8 mouse cellular contexts compared by ENCODE assay signal in genomic region chr2:75701822-75702587, GRCm38 (mm10). TPM values are rescaled to one million over a fixed set of nuclear protein-coding genes. Genes with fewer than 3 reads are reported as not detected.
DNase-seq lines count a peak whose midpoint lies in the region; ATAC-seq and TF ChIP-seq lines count a peak whose summit lies in the region.

No protein-coding gene starts in this region.

- TF ChIP-seq CTCF in C2C12 (IDR thresholded peaks at IDR 0.05; ENCODE audit: control insufficient read depth, insufficient read depth, insufficient read length) = no peak

- H3K27ac ChIP-seq in heart, embryonic 11.5 days (ENCODE audit: low read depth, low read length) = no peak overlapping the region
- no peak overlapping the region for H3K27ac ChIP-seq in forebrain, embryonic 13.5 days
- peak overlapping the region; percentile 51; the same call in 1 of the 2 replicates for H3K27ac ChIP-seq in liver, embryonic 11.5 days (ENCODE audit: low read depth, low read length)

- no peak overlapping the region for H3ac ChIP-seq in C2C12 (ENCODE audit: control insufficient read depth, insufficient read length, low read depth)

- H3K79me2 ChIP-seq in C2C12 (ENCODE audit: control insufficient read depth, insufficient read depth) = peaks cover 73% of the 10 kb centered on the region

- ATAC-seq in heart, embryonic 11.5 days (replicated peaks; ENCODE audit: insufficient number of reproducible peaks, low FRiP score, low TSS enrichment) = no peak
- ATAC-seq in forebrain, embryonic 13.5 days = no peak
- no peak for ATAC-seq in liver, embryonic 11.5 days (replicated peaks; ENCODE audit: low FRiP score)
- ATAC-seq in monocyte, adult 5-6 weeks (replicated peaks; ENCODE audit: insufficient number of reproducible peaks, low FRiP score, low TSS enrichment, poor library complexity, severe bottlenecking) = no peak

- H3K36me3 ChIP-seq in heart, embryonic 11.5 days (ENCODE audit: control insufficient read depth, insufficient read depth, low read length) = no peaks in the 10 kb centered on the region
- peaks cover 43% of the 10 kb centered on the region for H3K36me3 ChIP-seq in C2C12 (ENCODE audit: control insufficient read depth, insufficient read depth)
- H3K36me3 ChIP-seq in forebrain, embryonic 13.5 days (ENCODE audit: poor library complexity, severe bottlenecking) = no peaks in the 10 kb centered on the region
- H3K36me3 ChIP-seq in liver, embryonic 11.5 days (ENCODE audit: control insufficient read depth, insufficient read depth, low read length) = no peaks in the 10 kb centered on the region

- H3K4me3 ChIP-seq in heart, embryonic 11.5 days (ENCODE audit: low read depth, low read length) = peak overlapping the region; percentile 63
- peak overlapping the region; percentile 93 for H3K4me3 ChIP-seq in C2C12 (ENCODE audit: insufficient read depth, poor library complexity, severe bottlenecking)
- peak overlapping the region; percentile 58; the same call in 1 of the 2 replicates for H3K4me3 ChIP-seq in forebrain, embryonic 13.5 days
- peak overlapping the region; percentile 73 for H3K4me3 ChIP-seq in liver, embryonic 11.5 days (ENCODE audit: low read depth, low read length)

- no peak for DNase-seq in heart, adult 9 months (ENCODE audit: low spot score in 2 of 2)
- DNase-seq in liver, embryonic 11.5 days (ENCODE audit: low spot score) = no peak
- DNase-seq in right cerebral cortex, adult 18-20 months = no peak
- DNase-seq in cerebellum, postnatal 14 days = no peak

- H3K4me1 ChIP-seq in heart, embryonic 11.5 days (ENCODE audit: control insufficient read depth, insufficient read depth, low read length) = peaks cover 52% of the 10 kb centered on the region
- peaks cover 43% of the 10 kb centered on the region for H3K4me1 ChIP-seq in forebrain, embryonic 13.5 days
- H3K4me1 ChIP-seq in liver, embryonic 11.5 days (replicated peaks; ENCODE audit: control insufficient read depth, insufficient read depth, low read length) = peaks cover 41% of the 10 kb centered on the region

- peak overlapping the region; percentile 85 for H3K4me2 ChIP-seq in heart, embryonic 11.5 days
- peak overlapping the region; percentile 74 for H3K4me2 ChIP-seq in forebrain, embryonic 13.5 days
- H3K4me2 ChIP-seq in liver, embryonic 11.5 days = peak overlapping the region; percentile 67

- H3K79me3 ChIP-seq in C2C12 (ENCODE audit: low read depth) = peaks cover 68% of the 10 kb centered on the region

- 0 out of 2 replicates have a peak overlapping the region, but pooled peaks have one; percentile 16 for H3K9ac ChIP-seq in heart, embryonic 11.5 days (ENCODE audit: low read depth, low read length)
- H3K9ac ChIP-seq in forebrain, embryonic 13.5 days = no peak overlapping the region
- H3K9ac ChIP-seq in liver, embryonic 11.5 days (ENCODE audit: low read depth, low read length) = peak overlapping the region; percentile 90

- no peaks in the 10 kb centered on the region for H3K9me3 ChIP-seq in heart, embryonic 11.5 days (replicated peaks; ENCODE audit: control insufficient read depth, low read length)
- no peaks in the 10 kb centered on the region for H3K9me3 ChIP-seq in forebrain, embryonic 13.5 days (replicated peaks)
- no peaks in the 10 kb centered on the region for H3K9me3 ChIP-seq in liver, embryonic 11.5 days (ENCODE audit: control insufficient read depth, low read length)

- H3K27me3 ChIP-seq in heart, embryonic 11.5 days (ENCODE audit: control insufficient read depth, insufficient read depth, low read length) = no peaks in the 10 kb centered on the region
- H3K27me3 ChIP-seq in C2C12 (ENCODE audit: control insufficient read depth, insufficient read depth, insufficient read length) = no peaks in the 10 kb centered on the region
- H3K27me3 ChIP-seq in forebrain, embryonic 13.5 days = no peaks in the 10 kb centered on the region
- H3K27me3 ChIP-seq in liver, embryonic 11.5 days (replicated peaks; ENCODE audit: control insufficient read depth, insufficient read depth, low read length) = no peaks in the 10 kb centered on the region

- WGBS in heart, embryonic 11.5 days (ENCODE audit: insufficient replicate concordance) = 53% methylated on average over 9 of the region's 9 CpGs
- WGBS in forebrain, embryonic 13.5 days = 85% methylated on average over 9 of the region's 9 CpGs
- 52% methylated on average over 9 of the region's 9 CpGs for WGBS in liver, embryonic 11.5 days

TF ChIP-seq in C2C12, 6 proteins besides CTCF, POLR2A, EP300 and RAD21:
- TF ChIP-seq MYOD1 (IDR thresholded peaks at IDR 0.05; ENCODE audit: control insufficient read depth, insufficient read length, low read depth) = no peak

RNA-seq across cellular contexts. Expression of gene Nfe2l2, which starts 2.4 kb away (rescaled TPM):
- polyA plus RNA-seq in heart, embryonic 11.5 days (2014; fragmentation: Nextera tagmentation; extraction: Ambion mirVana) = 46.7 and 48.7 TPM in 2 replicates
- 48.4 TPM for polyA plus RNA-seq in C2C12 (2012; fragmentation: generic; extraction: Trizol)
- 15.6 and 15.9 TPM in 2 replicates for polyA plus RNA-seq in forebrain, embryonic 13.5 days (2015; fragmentation: Nextera tagmentation; extraction: Ambion mirVana)
- 69.6 and 77.5 TPM in 2 replicates for polyA plus RNA-seq in liver, embryonic 11.5 days (2014; fragmentation: Nextera tagmentation; extraction: Ambion mirVana)
- total RNA-seq in monocyte, adult 5-6 weeks (2017) = 147 to 253 TPM (median 230 TPM) in 3 replicates

RNA-seq across cellular contexts. Expression of gene Hnrnpa3, which starts 42.9 kb away (rescaled TPM):
- polyA plus RNA-seq in heart, embryonic 11.5 days (2014; fragmentation: Nextera tagmentation; extraction: Ambion mirVana) = 164 and 174 TPM in 2 replicates
- 341 TPM for polyA plus RNA-seq in C2C12 (2012; fragmentation: generic; extraction: Trizol)
- polyA plus RNA-seq in forebrain, embryonic 13.5 days (2015; fragmentation: Nextera tagmentation; extraction: Ambion mirVana) = 354 and 365 TPM in 2 replicates
- polyA plus RNA-seq in liver, embryonic 11.5 days (2014; fragmentation: Nextera tagmentation; extraction: Ambion mirVana) = 222 and 234 TPM in 2 replicates
- total RNA-seq in monocyte, adult 5-6 weeks (2017) = 236 to 464 TPM (median 357 TPM) in 3 replicates
